Mouse (Mus musculus) kidney, adult 9 months (tissue): Measurements from ENCODE around the gene Ncor2.
A peak's percentile ranks its signal among the peaks of the same experiment; 100 is the strongest.

Experiments used
- DNase-seq: peaks from one replicate; pipeline ENCODE4 v3.0.0; 2022

The Ncor2 gene

GRCm38 (mm10) chr5:125085097-125085617 lies 93.9 kb downstream of the Ncor2 start:
- no peak for DNase-seq

- DNase-seq, result no peak
These were observed 95.3 kb downstream of the Ncor2 start for GRCm38 (mm10) chr5:125083674-125084073.

GRCm38 (mm10) chr5:125081318-125082101 lies 97.5 kb downstream of the Ncor2 start:
- peak; percentile 97 for DNase-seq

- no peak for DNase-seq
These were observed 98.2 kb downstream of the Ncor2 start for GRCm38 (mm10) chr5:125080787-125081317.

- DNase-seq, result no peak
These were observed 98.7 kb downstream of the Ncor2 start for GRCm38 (mm10) chr5:125080352-125080751.

GRCm38 (mm10) chr5:125078220-125078619 lies 100.8 kb downstream of the Ncor2 start:
- no peak for DNase-seq

GRCm38 (mm10) chr5:125076183-125076582 lies 102.8 kb downstream of the Ncor2 start:
- DNase-seq, result no peak

- DNase-seq, result peak; percentile 64
These were observed 104.3 kb downstream of the Ncor2 start for GRCm38 (mm10) chr5:125074571-125075171.

- DNase-seq, result no peak
These were observed 105.1 kb downstream of the Ncor2 start for GRCm38 (mm10) chr5:125073896-125074295.

- no peak for DNase-seq
These were observed 105.7 kb downstream of the Ncor2 start for GRCm38 (mm10) chr5:125073335-125073734.

GRCm38 (mm10) chr5:125072425-125072824 lies 106.6 kb downstream of the Ncor2 start:
- DNase-seq, result no peak

- no peak for DNase-seq
These were observed 107.1 kb downstream of the Ncor2 start for GRCm38 (mm10) chr5:125071919-125072318.

- DNase-seq, result peak; percentile 72
These were observed 108.6 kb downstream of the Ncor2 start for GRCm38 (mm10) chr5:125070399-125070798.

- no peak for DNase-seq
These were observed 109.1 kb downstream of the Ncor2 start for GRCm38 (mm10) chr5:125069916-125070315.

GRCm38 (mm10) chr5:125069426-125069825 lies 109.6 kb downstream of the Ncor2 start:
- DNase-seq, result no peak

- no peak for DNase-seq
These were observed 110.6 kb downstream of the Ncor2 start for GRCm38 (mm10) chr5:125068371-125068951.

- DNase-seq, result no peak
These were observed 111.3 kb downstream of the Ncor2 start for GRCm38 (mm10) chr5:125067673-125068072.

GRCm38 (mm10) chr5:125066479-125067471 lies 112.2 kb downstream of the Ncor2 start:
- peak; percentile 88 for DNase-seq

GRCm38 (mm10) chr5:125063015-125063414 lies 116.0 kb downstream of the Ncor2 start:
- no peak for DNase-seq

GRCm38 (mm10) chr5:125058267-125058668 lies 120.8 kb downstream of the Ncor2 start:
- DNase-seq, result peak; percentile 79

GRCm38 (mm10) chr5:125057555-125058266 lies 121.3 kb downstream of the Ncor2 start:
- DNase-seq, result no peak
